Mouse (Mus musculus) left cerebral cortex, adult 11 months (tissue): ENCODE data around the gene Kcnk5.

Source experiments
- DNase-seq: peaks from one replicate; pipeline ENCODE4 v3.0.0; 2022; ENCODE audit warnings: low spot score

Gene Kcnk5

GRCm38 (mm10) chr14:20201066-20201683 lies 19.6 kb upstream of the Kcnk5 start:
- DNase-seq: no peak

GRCm38 (mm10) chr14:20193103-20193715 lies 11.6 kb upstream of the Kcnk5 start:
- no peak for DNase-seq

- DNase-seq: no peak
Measured at GRCm38 (mm10) chr14:20191136-20191735, 9.6 kb upstream of the Kcnk5 start.

GRCm38 (mm10) chr14:20189751-20190150 lies 8.1 kb upstream of the Kcnk5 start:
- DNase-seq: no peak

- no peak for DNase-seq
Measured at GRCm38 (mm10) chr14:20185426-20185825, 3.8 kb upstream of the Kcnk5 start.

DNA sequence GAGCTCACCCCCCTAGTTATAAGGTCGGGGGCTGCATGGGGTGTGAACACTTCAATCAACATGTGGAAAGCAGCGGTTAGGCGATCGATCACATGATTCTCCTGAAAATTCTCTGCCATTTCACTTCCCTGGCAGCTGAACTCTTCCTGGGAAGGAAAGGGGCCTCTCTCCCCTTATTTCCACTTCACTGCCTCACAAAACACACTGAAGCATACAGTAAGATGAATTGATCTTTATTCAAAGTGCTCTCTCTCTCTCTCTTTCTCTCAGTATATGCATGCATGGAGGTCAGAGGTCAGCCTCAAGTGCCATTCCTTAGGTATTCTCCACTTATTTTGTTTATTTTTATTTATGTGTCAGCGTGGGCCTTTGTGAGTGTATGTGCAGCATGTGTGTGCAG lies 2.1 kb upstream of the Kcnk5 start:
- DNase-seq: no peak

DNA sequence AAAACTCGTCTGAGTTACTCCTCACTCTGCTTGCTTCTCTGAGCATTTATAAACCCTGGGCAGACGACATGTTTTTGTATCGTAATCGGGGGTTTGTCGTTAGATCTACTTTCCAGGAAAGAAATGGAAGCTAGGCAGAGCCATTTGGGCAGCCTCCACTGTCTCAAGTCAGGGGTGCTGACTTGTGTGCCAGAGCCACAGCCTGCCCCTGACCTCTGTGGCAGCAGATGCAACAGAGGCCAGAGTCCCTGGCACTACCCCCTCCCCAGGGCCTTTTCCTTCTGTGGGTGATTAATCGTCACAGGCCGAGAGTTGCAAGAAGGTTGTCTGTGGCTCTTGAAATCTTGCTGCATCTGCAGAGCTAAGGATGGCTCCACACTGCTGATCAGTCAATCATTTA lies 987 bp upstream of the Kcnk5 start:
- DNase-seq: no peak

GRCm38 (mm10) chr14:20180751-20181162 lies 852 bp downstream of the Kcnk5 start:
- no peak for DNase-seq

GRCm38 (mm10) chr14:20180304-20180703 lies 1.3 kb downstream of the Kcnk5 start:
- DNase-seq: no peak

DNA sequence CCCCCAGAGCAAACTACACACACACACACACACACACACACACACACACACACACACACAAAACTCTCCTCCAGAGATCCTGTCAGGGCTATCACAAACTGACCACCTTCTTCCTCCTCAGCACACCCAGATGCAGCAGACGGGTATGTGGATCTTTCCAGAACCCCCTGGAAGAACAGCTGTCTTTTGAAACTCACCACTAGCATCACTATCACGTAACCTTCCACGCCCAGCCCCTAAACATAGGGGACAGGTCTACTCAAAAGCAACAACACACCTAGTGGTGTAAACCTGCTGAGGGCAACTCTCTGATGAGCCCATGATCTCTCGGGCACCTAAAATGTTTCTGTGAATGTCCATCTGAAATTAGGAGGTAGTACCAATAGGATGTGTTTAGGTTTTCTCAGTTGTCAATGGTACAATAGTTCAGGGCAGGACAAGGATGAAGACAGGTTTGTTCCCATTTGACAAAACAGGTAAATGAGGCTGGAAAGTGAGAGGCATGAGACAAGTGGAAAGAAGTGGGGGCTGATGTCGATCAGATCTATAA lies 1.8 kb downstream of the Kcnk5 start:
- DNase-seq: no peak

- no peak for DNase-seq
Measured at GRCm38 (mm10) chr14:20179080-20179479, 2.5 kb downstream of the Kcnk5 start.

DNA sequence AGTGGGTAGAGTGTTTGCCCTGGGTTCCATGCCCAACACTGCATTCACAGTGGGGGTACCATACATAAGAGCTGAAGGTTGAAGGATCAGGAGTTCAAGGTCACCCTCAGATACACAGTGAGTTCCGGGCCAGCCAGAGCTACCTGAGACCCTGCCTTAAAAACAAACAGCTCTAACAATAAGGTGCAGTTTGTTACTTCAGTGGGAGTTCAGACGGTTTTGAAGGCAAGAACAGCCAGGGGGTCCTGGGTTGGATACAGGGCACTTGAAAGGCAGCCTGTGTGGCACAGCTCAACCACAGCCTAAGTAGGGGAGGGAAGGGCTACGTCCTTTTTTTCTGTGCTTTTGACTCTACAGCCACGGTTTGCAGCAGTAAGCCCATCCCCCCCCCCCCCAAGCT lies 3.0 kb downstream of the Kcnk5 start:
- no peak for DNase-seq

DNA sequence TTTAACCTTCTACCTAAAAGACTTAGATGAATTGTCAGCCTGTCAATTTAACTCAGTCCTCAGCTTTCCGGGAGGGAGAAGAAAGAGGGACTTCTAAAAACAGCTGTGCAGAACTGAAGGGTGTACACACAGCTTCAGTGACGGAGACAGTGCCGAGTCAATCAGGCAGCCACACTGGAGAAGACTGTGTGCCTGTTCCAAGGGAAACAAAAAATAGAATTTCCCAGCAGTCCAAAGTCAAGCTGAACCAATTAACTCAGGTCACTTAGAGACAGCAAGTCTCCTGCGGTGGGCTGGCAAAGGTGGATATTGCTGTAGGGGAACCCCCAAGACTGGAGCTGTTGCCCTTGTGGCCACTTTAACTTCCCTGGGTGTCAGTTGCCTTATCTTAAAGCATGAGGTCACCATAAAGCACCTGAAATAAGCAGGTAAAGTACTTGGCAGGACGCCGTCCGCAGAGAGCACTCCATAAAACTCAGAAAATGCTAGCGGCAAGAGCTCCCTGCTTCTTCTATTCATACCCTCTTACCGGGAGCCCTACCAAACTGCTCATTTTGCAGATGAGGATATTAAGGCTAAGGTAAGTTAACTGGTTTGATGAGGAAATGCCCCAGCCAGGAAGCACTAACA lies 4.0 kb downstream of the Kcnk5 start:
- no peak for DNase-seq

GRCm38 (mm10) chr14:20175705-20176104 lies 5.9 kb downstream of the Kcnk5 start:
- no peak for DNase-seq

DNA sequence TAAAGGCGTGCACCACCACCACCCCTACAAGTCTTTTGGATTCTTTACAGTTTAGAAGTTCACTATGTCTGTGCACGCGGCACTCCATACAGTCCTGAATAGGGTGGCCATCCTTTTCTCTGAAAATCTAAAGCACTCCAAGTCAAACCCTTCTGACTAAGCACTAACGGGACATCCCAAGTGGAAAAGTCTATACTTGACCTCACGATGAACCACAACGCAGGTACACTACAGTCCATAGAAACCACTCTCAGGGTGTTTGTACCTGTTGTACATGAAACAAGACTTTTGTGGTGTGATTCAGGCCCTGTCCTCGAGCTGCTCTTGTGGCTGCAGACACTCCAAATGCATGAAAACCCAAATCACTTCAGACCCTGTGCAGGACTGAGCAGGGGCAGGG lies 6.5 kb downstream of the Kcnk5 start:
- DNase-seq: no peak

- no peak for DNase-seq
Measured at GRCm38 (mm10) chr14:20174696-20175095, 6.9 kb downstream of the Kcnk5 start.

GRCm38 (mm10) chr14:20173873-20174490 lies 7.6 kb downstream of the Kcnk5 start:
- no peak for DNase-seq

DNA sequence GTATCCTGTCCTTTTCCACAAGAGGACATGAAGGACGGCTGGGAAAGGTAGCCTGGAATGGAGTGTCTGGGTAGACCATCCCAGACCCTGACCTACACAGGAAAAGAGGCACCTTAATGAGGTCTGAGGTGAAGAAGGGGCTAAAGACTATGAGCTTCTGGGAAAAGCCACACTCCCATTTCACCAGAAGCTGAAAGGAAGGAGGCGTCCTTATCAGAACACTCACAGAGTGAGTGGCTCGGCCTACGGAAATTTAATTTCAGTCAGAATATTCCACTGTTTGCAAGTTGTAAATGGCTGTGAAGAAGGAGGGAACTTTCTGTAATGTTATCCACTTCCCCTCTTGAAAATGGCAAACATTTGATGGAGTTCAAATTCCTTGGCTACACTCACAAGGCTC lies 8.7 kb downstream of the Kcnk5 start:
- no peak for DNase-seq

DNA sequence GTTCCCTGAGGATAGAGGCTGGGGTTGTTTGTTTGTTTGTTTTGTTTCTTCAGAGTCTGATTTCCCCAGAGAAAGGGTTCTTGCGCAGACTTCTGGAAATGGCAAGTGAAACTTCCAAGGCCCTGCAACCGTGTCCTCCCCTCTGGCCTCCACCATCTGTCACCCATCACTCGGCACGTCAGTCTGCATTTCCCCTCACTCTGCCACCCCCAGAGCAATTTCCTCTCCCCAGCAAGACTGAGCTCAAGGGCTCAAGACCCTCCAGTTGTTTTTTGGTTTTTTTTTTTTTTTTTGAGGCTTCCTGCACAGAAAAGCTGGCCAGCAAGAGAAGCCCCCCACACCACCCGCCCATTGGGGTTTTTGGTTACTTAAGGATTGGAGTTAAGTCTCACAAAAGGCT lies 9.1 kb downstream of the Kcnk5 start:
- DNase-seq: no peak

DNA sequence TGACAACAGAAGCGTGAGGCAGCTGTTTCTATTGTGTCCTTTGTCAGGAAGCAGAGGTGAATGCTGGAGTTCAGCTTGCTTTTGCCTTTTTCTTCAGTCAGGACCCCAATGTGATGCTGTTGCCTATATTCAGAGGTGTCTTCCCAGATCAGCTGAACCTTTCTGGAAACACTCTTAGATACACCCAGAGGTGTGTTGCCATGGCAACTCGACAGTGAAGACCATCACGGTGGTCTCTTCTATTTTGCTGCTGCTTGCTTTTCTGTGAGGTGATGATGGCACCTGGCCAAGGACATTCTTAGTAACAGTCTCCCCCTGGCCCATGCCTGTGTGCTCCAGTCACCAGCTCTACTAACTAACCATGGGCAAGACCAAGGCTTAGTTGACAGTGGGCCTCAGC lies 9.8 kb downstream of the Kcnk5 start:
- no peak for DNase-seq

DNA sequence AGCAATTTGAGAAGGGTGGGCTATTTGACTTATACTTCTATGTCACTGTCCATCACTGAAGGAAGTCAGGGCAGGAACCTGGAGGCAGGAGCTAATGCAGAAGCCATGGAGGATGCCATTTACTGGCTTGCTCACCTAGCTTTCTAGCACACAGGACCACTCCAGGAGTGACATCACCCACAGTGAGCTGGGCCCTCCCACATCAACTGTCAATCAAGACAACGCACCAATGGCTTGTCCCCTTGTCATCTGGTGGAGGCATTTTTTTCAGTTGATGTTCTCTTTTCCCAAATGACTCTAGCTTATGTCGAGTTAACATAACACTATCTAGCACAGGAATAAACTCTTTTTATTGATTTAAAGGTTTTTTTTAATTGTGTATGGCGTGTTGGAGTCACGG lies 12.4 kb downstream of the Kcnk5 start:
- DNase-seq: no peak

DNA sequence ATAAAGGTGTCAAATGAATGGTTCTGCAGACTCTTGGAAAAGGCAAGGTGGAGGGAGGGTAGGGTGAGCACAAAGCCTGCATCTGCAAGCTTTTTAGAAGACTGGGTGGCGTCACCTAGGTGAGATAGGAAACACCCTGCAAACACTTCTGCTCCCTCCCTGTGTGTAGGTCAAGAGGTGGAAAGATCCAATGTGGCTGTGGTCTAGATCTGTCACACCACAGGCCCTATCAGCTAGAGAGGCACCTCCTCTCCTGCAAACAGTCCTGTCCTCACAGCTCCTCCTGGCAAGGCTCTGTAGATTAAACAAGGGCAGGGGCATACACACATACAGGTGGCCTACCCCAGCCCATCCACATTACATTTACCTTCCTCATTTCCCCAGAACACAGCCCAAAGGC lies 13.1 kb downstream of the Kcnk5 start:
- DNase-seq: no peak

GRCm38 (mm10) chr14:20168054-20168453 lies 13.6 kb downstream of the Kcnk5 start:
- DNase-seq: no peak
